Comparison of ENCODE assay signal across 20 mouse cellular contexts in the genomic region with DNA sequence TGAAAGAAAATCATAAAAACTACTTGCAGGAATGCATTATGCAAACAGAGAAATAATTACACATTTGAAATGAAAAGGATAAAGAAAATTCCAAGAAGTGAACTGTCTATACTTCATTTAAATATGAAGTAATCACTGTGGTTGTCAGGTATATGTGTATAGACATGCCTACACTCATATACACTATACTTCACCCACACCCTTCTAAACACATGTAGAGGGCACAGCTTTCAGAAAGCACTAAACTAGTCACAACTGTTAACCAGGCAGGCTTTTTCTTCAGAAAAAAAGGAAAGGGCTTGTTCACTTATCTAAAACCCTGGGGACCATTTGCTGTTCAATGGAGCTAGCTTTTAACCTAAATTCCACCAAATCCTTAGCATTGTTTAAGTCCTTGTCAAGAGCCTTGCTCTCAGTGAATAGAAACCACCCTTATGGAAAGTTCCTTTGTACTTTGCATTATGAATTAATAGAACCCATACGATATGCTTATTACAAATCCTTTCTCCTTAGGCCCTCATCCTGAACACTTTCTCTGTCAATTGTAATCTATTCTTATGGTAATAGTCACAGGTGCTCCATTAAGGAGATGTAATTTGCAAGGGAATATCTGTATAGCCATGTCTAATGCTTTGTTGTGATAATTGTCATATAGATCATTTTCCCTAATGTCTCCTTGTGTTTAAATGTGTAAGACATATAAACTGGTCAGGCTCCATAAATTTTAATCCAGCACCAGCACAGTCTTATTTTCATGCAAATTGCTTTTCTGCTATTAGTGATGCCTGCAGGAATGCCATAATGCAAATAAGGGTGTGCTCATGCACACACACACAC. TPM values are rescaled to one million over a fixed set of nuclear protein-coding genes. Genes with fewer than 3 reads are reported as not detected.
DNase-seq lines count a peak whose midpoint lies in the region; ATAC-seq and TF ChIP-seq lines count a peak whose summit lies in the region.
"Had no signal": no experiment of that assay in that cellular context is flagged by ENCODE, and none has a peak within 500 bp of the region (broad histone marks: within the 10 kb centered on the region; RNA-seq: fewer than 3 reads in every experiment).

No protein-coding gene starts in this region.

- H3K27ac ChIP-seq in midbrain, embryonic 12.5 days (replicated peaks) = no peak overlapping the region
- H3K27ac ChIP-seq in midbrain, postnatal 0 days (ENCODE audit: low read depth, low read length) = no peak overlapping the region
- no peak overlapping the region for H3K27ac ChIP-seq in forebrain, embryonic 16.5 days (ENCODE audit: low read length)
- no peak overlapping the region for H3K27ac ChIP-seq in midbrain, embryonic 13.5 days
- H3K27ac ChIP-seq in stomach, postnatal 0 days (replicated peaks) = peak overlapping the region; percentile 3; the same call in 1 of the 2 replicates
- H3K27ac ChIP-seq: embryonic facial prominence, embryonic 12.5 days; heart, embryonic 10.5 days; limb, embryonic 15.5 days; stomach, embryonic 15.5 days had no signal

- no peak for DNase-seq in midbrain, postnatal 0 days (ENCODE audit: low spot score)
- no peak for DNase-seq in stomach, postnatal 0 days (ENCODE audit: low spot score)
- no peak for DNase-seq in ovary, postnatal 14 days (ENCODE audit: low spot score)
- DNase-seq in urinary bladder, adult 2 months (ENCODE audit: low spot score) = no peak
- DNase-seq: gastrocnemius, postnatal 36 days; kidney, adult 8-10 months; liver, postnatal 0 days; spleen, adult 18-20 months had no signal

- no peaks in the 10 kb centered on the region for H3K36me3 ChIP-seq in midbrain, embryonic 12.5 days
- no peaks in the 10 kb centered on the region for H3K36me3 ChIP-seq in midbrain, postnatal 0 days (ENCODE audit: insufficient read depth, low read length)
- no peaks in the 10 kb centered on the region for H3K36me3 ChIP-seq in forebrain, embryonic 16.5 days (ENCODE audit: control insufficient read depth, insufficient read depth)
- no peaks in the 10 kb centered on the region for H3K36me3 ChIP-seq in midbrain, embryonic 13.5 days
- H3K36me3 ChIP-seq in stomach, postnatal 0 days (ENCODE audit: control insufficient read depth, insufficient read depth, low read length) = no peaks in the 10 kb centered on the region
- H3K36me3 ChIP-seq: embryonic facial prominence, embryonic 12.5 days; G1E; heart, embryonic 10.5 days; limb, embryonic 15.5 days; stomach, embryonic 15.5 days had no signal

- no peaks in the 10 kb centered on the region for H3K9me3 ChIP-seq in midbrain, embryonic 12.5 days
- no peaks in the 10 kb centered on the region for H3K9me3 ChIP-seq in midbrain, postnatal 0 days (ENCODE audit: low read length)
- H3K9me3 ChIP-seq in forebrain, embryonic 16.5 days (ENCODE audit: control insufficient read depth, low read length) = no peaks in the 10 kb centered on the region
- H3K9me3 ChIP-seq in midbrain, embryonic 13.5 days = no peaks in the 10 kb centered on the region
- H3K9me3 ChIP-seq in stomach, postnatal 0 days (ENCODE audit: control insufficient read depth, low read length) = no peaks in the 10 kb centered on the region
- H3K9me3 ChIP-seq: embryonic facial prominence, embryonic 12.5 days; G1E; heart, embryonic 10.5 days; limb, embryonic 15.5 days; stomach, embryonic 15.5 days had no signal

- H3K4me3 ChIP-seq in midbrain, embryonic 12.5 days = no peak overlapping the region
- H3K4me3 ChIP-seq in midbrain, postnatal 0 days (ENCODE audit: low read depth, low read length) = no peak overlapping the region
- no peak overlapping the region for H3K4me3 ChIP-seq in forebrain, embryonic 16.5 days (replicated peaks; ENCODE audit: low read length)
- H3K4me3 ChIP-seq in midbrain, embryonic 13.5 days (replicated peaks) = no peak overlapping the region
- no peak overlapping the region for H3K4me3 ChIP-seq in stomach, postnatal 0 days (ENCODE audit: low read depth, low read length)
- H3K4me3 ChIP-seq: embryonic facial prominence, embryonic 12.5 days; heart, embryonic 10.5 days; limb, embryonic 15.5 days; stomach, embryonic 15.5 days had no signal

- H3K27me3 ChIP-seq in midbrain, embryonic 12.5 days = peaks cover 12% of the 10 kb centered on the region
- H3K27me3 ChIP-seq in midbrain, postnatal 0 days (ENCODE audit: insufficient read depth, low read length) = no peaks in the 10 kb centered on the region
- H3K27me3 ChIP-seq in forebrain, embryonic 16.5 days (replicated peaks; ENCODE audit: control insufficient read depth, insufficient read depth, low read length) = no peaks in the 10 kb centered on the region
- peaks cover 6% of the 10 kb centered on the region; the same call in 1 of the 2 replicates for H3K27me3 ChIP-seq in midbrain, embryonic 13.5 days
- no peaks in the 10 kb centered on the region for H3K27me3 ChIP-seq in stomach, postnatal 0 days (ENCODE audit: control insufficient read depth, insufficient read depth, low read length)
- H3K27me3 ChIP-seq: embryonic facial prominence, embryonic 12.5 days; limb, embryonic 15.5 days; stomach, embryonic 15.5 days had no signal

- no peak for TF ChIP-seq CTCF in midbrain, postnatal 0 days (IDR thresholded peaks at IDR 0.05)
- TF ChIP-seq CTCF in stomach, postnatal 0 days (IDR thresholded peaks at IDR 0.05; ENCODE audit: low read depth) = no peak

- peak; percentile 82 for ATAC-seq in midbrain, embryonic 12.5 days (ENCODE audit: low FRiP score, low read depth)
- ATAC-seq in midbrain, postnatal 0 days (ENCODE audit: low FRiP score) = no peak
- peak; percentile 52 for ATAC-seq in forebrain, embryonic 16.5 days
- peak; percentile 82 for ATAC-seq in midbrain, embryonic 13.5 days
- ATAC-seq in stomach, postnatal 0 days (ENCODE audit: low FRiP score, low TSS enrichment) = no peak
- ATAC-seq: CD4-positive, CD25-positive, alpha-beta regulatory T cell, adult 4 months; liver, postnatal 0 days had no signal

- 0 out of 2 replicates have a peak, but pooled peaks cover 4% of the 10 kb centered on the region for H3K4me1 ChIP-seq in midbrain, embryonic 12.5 days
- no peaks in the 10 kb centered on the region for H3K4me1 ChIP-seq in midbrain, postnatal 0 days (ENCODE audit: insufficient read depth, low read length)
- no peaks in the 10 kb centered on the region for H3K4me1 ChIP-seq in forebrain, embryonic 16.5 days (replicated peaks; ENCODE audit: control insufficient read depth, insufficient read depth, low read length)
- peaks cover 3% of the 10 kb centered on the region; the same call in 1 of the 2 replicates for H3K4me1 ChIP-seq in midbrain, embryonic 13.5 days (replicated peaks)
- H3K4me1 ChIP-seq in stomach, postnatal 0 days (replicated peaks; ENCODE audit: control insufficient read depth, insufficient read depth) = no peaks in the 10 kb centered on the region
- H3K4me1 ChIP-seq: embryonic facial prominence, embryonic 12.5 days; heart, embryonic 10.5 days; limb, embryonic 15.5 days; stomach, embryonic 15.5 days had no signal

- no peak for TF ChIP-seq EP300 in stomach, postnatal 0 days (optimal IDR thresholded peaks at IDR 0.05)

- WGBS in midbrain, embryonic 12.5 days = 22% methylated on average over 1 of the region's 1 CpGs
- WGBS in midbrain, postnatal 0 days = 17% methylated on average over 1 of the region's 1 CpGs
- 10% methylated on average over 1 of the region's 1 CpGs for WGBS in forebrain, embryonic 16.5 days
- WGBS in midbrain, embryonic 13.5 days = 23% methylated on average over 1 of the region's 1 CpGs
- 67% methylated on average over 1 of the region's 1 CpGs for WGBS in stomach, postnatal 0 days

- H3K4me2 ChIP-seq in midbrain, embryonic 12.5 days (replicated peaks) = no peak overlapping the region
- no peak overlapping the region for H3K4me2 ChIP-seq in midbrain, postnatal 0 days (ENCODE audit: low read depth, low read length, poor library complexity, severe bottlenecking)
- H3K4me2 ChIP-seq in forebrain, embryonic 16.5 days (ENCODE audit: low read length) = no peak overlapping the region
- H3K4me2 ChIP-seq in midbrain, embryonic 13.5 days (replicated peaks) = no peak overlapping the region
- H3K4me2 ChIP-seq in stomach, postnatal 0 days (replicated peaks; ENCODE audit: low read depth) = no peak overlapping the region
- H3K4me2 ChIP-seq: embryonic facial prominence, embryonic 12.5 days; limb, embryonic 15.5 days; stomach, embryonic 15.5 days had no signal

- H3K9ac ChIP-seq in midbrain, embryonic 12.5 days (replicated peaks) = no peak overlapping the region
- H3K9ac ChIP-seq in midbrain, postnatal 0 days (replicated peaks; ENCODE audit: low read length, poor library complexity, severe bottlenecking) = no peak overlapping the region
- H3K9ac ChIP-seq in forebrain, embryonic 16.5 days (replicated peaks; ENCODE audit: low read depth, low read length) = no peak overlapping the region
- no peak overlapping the region for H3K9ac ChIP-seq in midbrain, embryonic 13.5 days (replicated peaks)
- H3K9ac ChIP-seq in stomach, postnatal 0 days (ENCODE audit: low read length) = no peak overlapping the region
- H3K9ac ChIP-seq: embryonic facial prominence, embryonic 12.5 days; limb, embryonic 15.5 days; liver, postnatal 0 days; stomach, embryonic 15.5 days had no signal

RNA-seq across cellular contexts. Expression of a gene that starts 40.5 kb away (rescaled TPM):
- polyA plus RNA-seq in midbrain, embryonic 12.5 days (2016; fragmentation: Nextera tagmentation; extraction: Ambion mirVana) = not detected in 2 replicates
- not detected in 2 replicates for total RNA-seq in midbrain, postnatal 0 days (2014; rRNA removed)
- not detected in 2 replicates for polyA plus RNA-seq in midbrain, postnatal 0 days (2015; fragmentation: Nextera tagmentation; extraction: Ambion mirVana)
- polyA plus RNA-seq in forebrain, embryonic 16.5 days (2015; fragmentation: Nextera tagmentation; extraction: Ambion mirVana) = not detected in 2 replicates
- polyA plus RNA-seq in midbrain, embryonic 13.5 days (2015; fragmentation: Nextera tagmentation; extraction: Ambion mirVana) = not detected in 2 replicates
- not detected in 2 replicates for polyA plus RNA-seq in stomach, postnatal 0 days (2015; fragmentation: Nextera tagmentation; extraction: Ambion mirVana)
- not detected in 2 replicates for polyA plus RNA-seq in urinary bladder, adult 2 months (2012; rRNA removed)
- total RNA-seq: gastrocnemius, postnatal 36 days; heart, postnatal 10 days; layer of hippocampus, postnatal 10 days; left cerebral cortex, postnatal 10 days had no signal
- polyA plus RNA-seq: CD4-positive, CD25-positive, alpha-beta regulatory T cell, adult 4 months; embryonic facial prominence, embryonic 12.5 days; G1E; heart, embryonic 10.5 days; limb, embryonic 15.5 days; liver, postnatal 0 days; stomach, embryonic 15.5 days had no signal

Comparison
In these comparisons a context has a peak if more than half of its experiments do, and no peak if none do; other contexts are left out.
1. ATAC-seq: peak in midbrain, embryonic 12.5 days (single experiment), forebrain, embryonic 16.5 days (single experiment) and midbrain, embryonic 13.5 days (single experiment); none in midbrain, postnatal 0 days (single experiment) and stomach, postnatal 0 days (single experiment).